Mouse (Mus musculus) testis, adult 2 months (tissue): ENCODE data around the gene Zbtb16.

Experiments used
- CTCF ChIP-seq: fragments of 200-500 bp; IDR thresholded peaks from 2 replicates; pipeline ENCODE4 v1.5.1; 2012; ENCODE audit warnings: low read depth, mild to moderate bottlenecking, inconsistent platforms, low read length, moderate library complexity; ENCODE audit not compliant: control insufficient read depth, insufficient read depth, insufficient replicate concordance
- POLR2A ChIP-seq: fragments of 200-500 bp; IDR thresholded peaks from 2 replicates; pipeline ENCODE4 v1.6.1; 2012; ENCODE audit warnings: low read depth, mild to moderate bottlenecking, inconsistent platforms, low read length, moderate library complexity; ENCODE audit not compliant: control insufficient read depth

DNA sequence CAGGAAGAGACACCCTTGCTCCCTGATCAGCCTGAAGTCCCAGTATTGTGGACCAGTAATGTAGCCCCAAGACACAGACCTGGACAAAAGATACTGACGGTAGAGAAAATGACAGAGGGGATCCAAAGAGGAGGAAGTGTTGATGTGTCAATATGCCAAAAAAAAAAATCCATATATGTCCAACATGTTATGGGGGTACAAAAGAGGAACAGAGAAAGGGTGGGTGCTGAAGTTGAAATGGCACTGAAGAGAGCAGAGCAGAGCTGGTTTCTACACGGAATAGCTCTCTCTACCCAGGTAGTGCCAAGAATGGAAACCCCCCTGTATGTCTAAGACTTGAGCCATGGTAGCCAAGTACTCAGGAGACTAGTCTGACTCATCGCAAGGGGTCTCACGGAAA lies 76.9 kb downstream of the Zbtb16 start:
- TF ChIP-seq CTCF, result no peak
- TF ChIP-seq POLR2A, result no peak
